ENCODE assay signal across 8 mouse cellular contexts in the genomic region with DNA sequence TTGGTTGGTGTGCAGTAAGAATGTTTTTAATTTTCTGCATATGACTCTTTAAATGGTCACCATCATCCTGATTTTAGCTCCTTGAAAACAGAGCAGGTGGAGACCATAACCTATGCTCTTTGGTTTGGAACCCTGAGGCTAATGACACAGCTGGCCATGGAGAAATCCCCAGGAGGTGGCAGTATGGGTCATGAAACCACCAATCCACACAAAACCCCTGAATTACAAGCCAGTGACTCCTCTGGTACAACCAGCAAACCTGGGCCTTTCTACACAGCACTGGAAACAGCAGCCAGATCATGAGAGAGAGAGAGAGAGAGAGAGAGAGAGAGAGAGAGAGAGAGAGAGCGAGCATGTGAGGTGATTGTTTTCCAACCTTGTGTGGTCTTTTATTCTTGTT. TPM values are rescaled to one million over a fixed set of nuclear protein-coding genes. Genes with fewer than 3 reads are reported as not detected.
DNase-seq lines count a peak whose midpoint lies in the region; ATAC-seq and TF ChIP-seq lines count a peak whose summit lies in the region.

No protein-coding gene starts in this region.

- DNase-seq in frontal cortex, postnatal 25 days (ENCODE audit: low spot score in 2 of 2) = no peak
- DNase-seq in cerebellum, adult 11-12 months = peak; percentile 2
- DNase-seq in kidney, postnatal 4 days = peak; percentile 76 to 81
- peak; percentile 62 for DNase-seq in lung, postnatal 25 days (ENCODE audit: low spot score)
- peak; percentile 64 for DNase-seq in stomach, postnatal 0 days (ENCODE audit: low spot score)

- H3K27ac ChIP-seq in stomach, postnatal 0 days (replicated peaks) = no peak overlapping the region

- H3K9me3 ChIP-seq in E14TG2a.4 (ENCODE audit: low read length) = no peaks in the 10 kb centered on the region
- H3K9me3 ChIP-seq in stomach, postnatal 0 days (ENCODE audit: control insufficient read depth, low read length) = no peaks in the 10 kb centered on the region

- H3K4me1 ChIP-seq in E14TG2a.4 (replicated peaks; ENCODE audit: low read depth, low read length) = peaks cover 8% of the 10 kb centered on the region; the same call in 1 of the 2 replicates
- H3K4me1 ChIP-seq in stomach, postnatal 0 days (replicated peaks; ENCODE audit: control insufficient read depth, insufficient read depth) = no peaks in the 10 kb centered on the region

- peak; percentile 17; the same call in 1 of the 2 replicates for TF ChIP-seq CTCF in E14TG2a.4 (conservative IDR thresholded peaks at IDR 0.05; ENCODE audit: low read length)
- TF ChIP-seq CTCF in stomach, postnatal 0 days (IDR thresholded peaks at IDR 0.05; ENCODE audit: low read depth) = peak; percentile 81

- H3K4me3 ChIP-seq in E14TG2a.4 (replicated peaks; ENCODE audit: low read length) = no peak overlapping the region
- no peak overlapping the region for H3K4me3 ChIP-seq in stomach, postnatal 0 days (ENCODE audit: low read depth, low read length)

- no peak overlapping the region for H3K9ac ChIP-seq in stomach, postnatal 0 days (ENCODE audit: low read length)

- ATAC-seq in frontal cortex, adult (ENCODE audit: low TSS enrichment) = peak; percentile 88
- ATAC-seq in granulocyte monocyte progenitor cell, adult 5-6 weeks (replicated peaks; ENCODE audit: poor library complexity, severe bottlenecking) = peak; percentile 79
- peak; percentile 49; the same call in 1 of the 2 replicates for ATAC-seq in stomach, postnatal 0 days (ENCODE audit: low FRiP score, low TSS enrichment)

- WGBS in stomach, postnatal 0 days = 60% methylated on average over 1 of the region's 1 CpGs

- TF ChIP-seq EP300 in stomach, postnatal 0 days (optimal IDR thresholded peaks at IDR 0.05) = no peak

- no peak overlapping the region for H3K4me2 ChIP-seq in stomach, postnatal 0 days (replicated peaks; ENCODE audit: low read depth)

- H3K27me3 ChIP-seq in E14TG2a.4 (ENCODE audit: insufficient read depth, low read length) = no peaks in the 10 kb centered on the region
- H3K27me3 ChIP-seq in stomach, postnatal 0 days (ENCODE audit: control insufficient read depth, insufficient read depth, low read length) = no peaks in the 10 kb centered on the region

- no peaks in the 10 kb centered on the region for H3K36me3 ChIP-seq in E14TG2a.4 (ENCODE audit: insufficient read depth, low read length)
- no peaks in the 10 kb centered on the region for H3K36me3 ChIP-seq in stomach, postnatal 0 days (ENCODE audit: control insufficient read depth, insufficient read depth, low read length)

RNA-seq across cellular contexts. Expression of gene 2010111I01Rik, which starts 38.2 kb away (rescaled TPM):
- 86.8 and 97.6 TPM in 2 replicates for total RNA-seq in granulocyte monocyte progenitor cell, adult 5-6 weeks (2014; fragmentation: Nextera tagmentation)
- total RNA-seq in granulocyte monocyte progenitor cell, adult 5-6 weeks (2017) = 61.9 and 91.1 TPM in 2 replicates
- polyA plus RNA-seq in stomach, postnatal 0 days (2015; fragmentation: Nextera tagmentation; extraction: Ambion mirVana) = 101 TPM in 2 replicates

RNA-seq across cellular contexts. Expression of gene Fbp1, which starts 38.4 kb away (rescaled TPM):
- total RNA-seq in granulocyte monocyte progenitor cell, adult 5-6 weeks (2014; fragmentation: Nextera tagmentation) = 9.1 and 15.6 TPM in 2 replicates
- 16.6 and 19.3 TPM in 2 replicates for total RNA-seq in granulocyte monocyte progenitor cell, adult 5-6 weeks (2017)
- 3.8 and 5.8 TPM in 2 replicates for polyA plus RNA-seq in stomach, postnatal 0 days (2015; fragmentation: Nextera tagmentation; extraction: Ambion mirVana)

Comparison
In these comparisons a context has a peak if more than half of its experiments do, and no peak if none do; other contexts are left out.
1. DNase-seq: peak in cerebellum, adult 11-12 months (single experiment), kidney, postnatal 4 days (2 of 2), lung, postnatal 25 days (single experiment) and stomach, postnatal 0 days (single experiment); none in frontal cortex, postnatal 25 days (0 of 2).
2. Peak in every context shown above with its lines, with median percentiles within 50 percentile points of each other: ATAC-seq.